Mouse (Mus musculus) CD4-positive helper T cell, adult 2 months (primary cell): Measurements from ENCODE around the gene Lepr.

Experiments
- DNase-seq: peaks from one replicate; pipeline ENCODE4 v3.0.0-alpha.2; 2012; ENCODE audit warnings: low read depth, missing footprints, low spot score

The Lepr gene

DNA sequence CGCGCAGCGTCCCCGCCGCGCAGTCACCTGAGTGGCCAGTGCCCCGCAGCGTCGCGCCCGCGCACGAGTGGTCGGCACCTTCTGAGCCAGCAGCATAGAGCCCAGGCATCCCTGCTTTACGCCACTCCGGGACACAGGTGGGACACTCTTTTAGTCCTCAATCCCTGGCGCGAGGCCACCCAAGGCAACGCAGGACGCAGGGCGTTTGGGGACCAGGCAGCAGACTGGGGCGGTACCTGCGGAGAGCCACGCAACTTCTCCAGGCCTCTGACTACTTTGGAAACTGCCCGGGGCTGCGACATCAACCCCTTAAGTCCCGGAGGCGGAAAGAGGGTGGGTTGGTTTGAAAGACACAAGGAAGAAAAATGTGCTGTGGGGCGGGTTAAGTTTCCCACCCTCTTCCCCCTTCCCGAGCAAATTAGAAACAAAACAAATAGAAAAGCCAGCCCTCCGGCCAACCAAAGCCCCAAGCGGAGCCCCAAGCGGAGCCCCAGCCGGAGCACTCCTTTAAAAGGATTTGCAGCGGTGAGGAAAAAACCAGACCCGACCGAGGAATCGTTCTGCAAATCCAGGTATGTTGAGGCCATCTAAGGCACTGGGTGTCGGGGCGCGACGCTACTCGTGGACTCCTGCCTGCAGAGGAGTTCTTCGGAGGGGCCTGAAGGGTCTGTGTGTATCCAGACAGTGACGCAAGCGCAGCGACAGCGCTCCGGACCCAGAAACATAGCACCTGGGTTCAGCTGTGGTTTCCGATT lies at the start of gene Lepr:
Gene Lepr, plus strand, starts transcription at position 38 of the 755 bp plus-strand sequence.
- DNase-seq: no peak

GRCm38 (mm10) chr4:101669161-101669560 lies 48.0 kb upstream of the Lepr start:
- no peak for DNase-seq

- no peak for DNase-seq
These were observed 47.4 kb upstream of the Lepr start for GRCm38 (mm10) chr4:101669811-101670210.

DNA sequence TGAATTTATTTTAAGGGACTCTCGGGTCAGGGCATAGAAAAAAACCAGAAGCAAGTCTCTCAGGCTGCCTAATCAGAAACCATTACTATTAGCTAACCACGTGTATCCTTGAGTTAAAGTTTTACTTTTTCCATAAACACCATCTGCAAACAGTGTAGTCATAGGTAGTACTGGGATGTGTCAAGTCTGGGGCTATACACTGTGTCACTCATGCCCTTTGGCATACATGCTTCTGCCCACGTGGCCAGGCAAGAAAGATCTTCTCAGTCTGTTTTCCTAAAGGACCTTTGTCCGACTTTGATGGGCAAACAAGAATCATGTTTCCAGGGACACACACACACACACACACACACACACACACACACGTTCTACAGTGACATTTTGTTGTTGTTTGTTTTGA lies 42.4 kb upstream of the Lepr start:
- no peak for DNase-seq

DNA sequence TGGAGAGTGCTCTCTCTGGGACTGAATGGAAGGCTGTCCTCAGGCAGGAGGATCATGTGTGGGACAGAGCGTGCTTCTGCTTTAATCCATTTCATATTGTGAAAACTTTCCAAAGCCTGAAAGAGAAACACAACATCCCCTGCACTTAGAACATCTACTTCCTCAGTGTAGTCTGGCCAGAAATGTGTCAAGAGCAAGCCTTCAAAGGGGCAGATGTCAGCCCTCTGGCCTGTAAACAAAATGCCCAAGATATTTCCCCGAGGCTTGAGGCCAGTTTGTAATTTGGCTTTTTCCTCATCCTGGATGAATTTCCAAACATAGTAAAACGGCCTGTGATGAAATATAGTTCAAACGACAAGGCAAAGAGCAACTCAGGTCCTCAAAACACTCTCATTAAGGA lies 41.5 kb upstream of the Lepr start:
- DNase-seq: no peak

DNA sequence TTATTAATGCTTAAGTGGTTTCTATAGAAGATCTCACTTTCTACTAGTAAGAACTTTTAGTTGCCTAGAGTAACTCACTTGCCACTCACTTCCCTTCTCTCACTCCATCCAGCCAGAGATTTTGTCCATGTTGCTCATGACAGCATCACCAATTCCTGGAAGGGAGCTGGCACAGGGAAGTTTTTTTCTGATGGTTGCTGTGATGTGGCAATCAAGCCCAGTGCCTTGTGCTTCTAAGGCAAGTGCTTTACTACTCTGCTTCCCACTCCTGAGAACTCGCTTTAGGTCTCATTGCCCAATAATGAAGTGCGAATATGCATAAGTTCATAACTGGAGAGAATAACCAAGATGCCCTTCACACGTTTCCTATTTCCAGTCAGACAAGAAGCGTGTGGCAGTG lies 34.6 kb upstream of the Lepr start:
- DNase-seq: no peak

GRCm38 (mm10) chr4:101683086-101683485 lies 34.1 kb upstream of the Lepr start:
- no peak for DNase-seq

DNA sequence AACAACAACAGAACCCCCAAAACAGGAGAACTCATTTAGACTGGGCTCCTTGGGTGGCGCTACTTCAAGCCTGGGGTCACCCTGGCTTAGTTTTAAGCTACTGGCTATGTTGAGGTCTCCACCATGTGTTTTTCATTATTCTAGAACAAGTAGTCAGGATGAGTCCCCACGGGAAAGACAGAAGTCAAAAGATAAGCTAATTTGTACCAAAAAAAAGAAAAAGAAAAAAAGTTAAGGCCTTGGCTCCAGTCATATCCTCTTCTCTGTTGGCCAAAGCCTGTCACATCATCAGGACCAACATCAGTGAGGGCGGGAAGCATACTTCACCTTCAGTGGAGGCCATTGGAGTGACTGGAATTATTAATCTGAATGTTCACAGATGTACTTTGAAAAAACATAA lies 32.4 kb upstream of the Lepr start:
- DNase-seq: no peak

GRCm38 (mm10) chr4:101686227-101686810 lies 30.9 kb upstream of the Lepr start:
- no peak for DNase-seq

GRCm38 (mm10) chr4:101689241-101689640 lies 28.0 kb upstream of the Lepr start:
- DNase-seq: no peak

- DNase-seq: no peak
These were observed 27.6 kb upstream of the Lepr start for GRCm38 (mm10) chr4:101689645-101690044.

DNA sequence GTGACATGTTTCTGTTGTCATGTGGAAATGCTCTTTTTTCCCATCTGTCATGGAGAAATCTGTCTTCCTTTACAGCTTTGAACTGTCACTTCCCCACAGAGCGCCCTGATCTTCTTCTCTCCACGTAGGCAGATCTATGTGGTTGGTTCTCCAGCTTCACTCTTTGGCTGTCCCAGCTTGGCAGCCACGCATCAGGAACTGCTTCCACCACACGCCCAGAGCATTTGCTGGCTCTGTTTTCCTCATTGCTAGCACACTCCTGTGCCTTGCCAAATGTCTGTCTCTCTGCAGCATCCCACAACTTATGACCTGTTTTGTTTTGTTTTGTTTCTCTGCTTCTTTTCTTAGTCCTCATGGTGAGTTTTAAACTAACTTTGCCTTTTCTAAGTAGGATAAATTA lies 24.3 kb upstream of the Lepr start:
- no peak for DNase-seq

DNA sequence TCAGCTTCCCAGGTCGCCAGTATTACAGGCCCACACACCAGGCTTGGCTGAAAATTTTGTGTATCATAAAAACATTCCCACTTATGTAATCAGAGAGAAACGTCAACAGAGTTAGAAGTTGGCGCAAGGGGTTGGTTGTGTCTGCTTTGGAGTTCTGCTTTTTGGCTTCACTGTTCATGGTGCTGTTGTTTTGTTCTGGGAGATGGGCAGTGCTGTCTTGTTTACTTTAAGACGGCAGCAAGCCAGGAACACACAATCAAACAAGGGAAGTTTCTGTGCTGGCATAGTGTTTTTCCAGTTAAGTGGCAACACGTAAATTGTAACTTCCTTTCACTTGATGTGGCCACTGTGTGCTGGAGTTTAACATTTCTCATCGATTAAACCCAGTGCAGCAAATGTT lies 22.7 kb upstream of the Lepr start:
- DNase-seq: no peak

DNA sequence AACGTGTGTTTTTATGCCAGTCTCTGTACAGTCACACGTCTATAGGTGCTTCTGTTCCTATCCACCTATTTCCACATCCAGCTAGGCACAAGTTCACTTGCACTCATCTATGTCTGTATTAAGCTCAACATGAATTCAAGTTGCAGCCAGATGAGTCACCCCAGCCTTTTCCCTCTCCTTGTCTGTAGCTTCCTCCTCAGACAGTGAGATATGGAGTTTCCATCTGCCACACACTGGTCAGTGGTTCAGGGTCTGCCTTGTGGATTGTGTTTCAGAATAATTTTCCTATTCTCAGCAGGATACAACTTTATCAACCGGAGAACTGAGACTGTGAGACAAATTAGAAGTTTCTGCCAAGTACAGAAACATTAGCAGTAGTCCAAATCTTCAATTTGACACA lies 20.0 kb upstream of the Lepr start:
- no peak for DNase-seq

DNA sequence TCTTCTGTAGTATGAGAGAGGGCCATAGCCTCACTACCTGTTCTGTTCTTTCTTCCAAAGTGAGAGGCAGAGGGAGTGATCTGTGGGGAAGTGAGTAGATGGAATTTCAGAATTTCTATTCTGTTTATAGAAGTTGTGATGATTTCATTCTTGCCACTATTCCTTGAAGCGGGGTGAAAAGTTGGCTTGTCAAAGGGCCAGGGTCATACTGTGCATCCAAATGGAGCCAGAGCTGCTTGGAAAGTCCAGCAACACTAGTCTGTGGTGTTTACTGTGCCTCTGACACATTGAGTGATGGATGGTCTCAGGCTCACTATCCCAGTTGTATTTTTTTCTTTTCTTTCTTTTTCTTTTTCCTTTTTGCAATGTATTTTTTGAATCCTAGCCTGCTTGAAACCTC lies 17.8 kb upstream of the Lepr start:
- DNase-seq: no peak

DNA sequence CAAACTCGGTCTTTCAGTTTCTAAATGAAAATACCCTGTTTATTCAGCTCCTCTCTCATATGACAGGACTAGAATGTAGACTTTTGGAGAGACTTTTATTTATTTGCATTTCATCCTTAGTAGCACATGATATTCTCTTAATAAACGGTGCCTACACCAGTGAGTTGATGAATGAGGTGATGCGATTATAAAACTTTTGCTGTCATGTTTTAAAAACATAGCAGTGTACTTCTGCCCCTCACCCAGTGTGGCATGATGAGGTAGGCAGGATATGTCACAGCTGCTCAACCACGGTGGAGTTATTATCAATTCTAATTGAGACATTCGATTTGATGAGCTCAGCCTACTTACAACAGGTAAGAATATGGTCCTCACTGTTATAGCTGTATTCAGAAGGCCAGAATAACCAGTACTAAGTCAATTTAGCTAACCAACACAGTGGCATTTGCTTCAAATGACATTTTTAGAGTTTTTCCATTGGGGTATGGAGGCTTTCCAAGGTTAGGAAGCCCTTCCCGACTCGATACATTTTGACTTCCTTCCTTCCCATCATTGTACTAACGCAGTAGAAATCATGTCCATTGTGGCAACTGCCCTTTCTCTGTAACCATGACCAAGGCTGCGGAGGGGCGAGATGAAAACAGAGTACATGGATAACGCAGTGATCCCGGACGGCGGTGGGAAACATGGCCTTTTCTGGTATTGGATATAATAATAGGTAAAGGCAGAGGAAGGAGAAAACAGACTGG lies 16.1 kb upstream of the Lepr start:
- DNase-seq: no peak

GRCm38 (mm10) chr4:101705325-101705724 lies 11.9 kb upstream of the Lepr start:
- no peak for DNase-seq

- no peak for DNase-seq
These were observed 10.0 kb upstream of the Lepr start for GRCm38 (mm10) chr4:101707234-101707633.

- no peak for DNase-seq
These were observed 9.3 kb upstream of the Lepr start for GRCm38 (mm10) chr4:101707953-101708352.

DNA sequence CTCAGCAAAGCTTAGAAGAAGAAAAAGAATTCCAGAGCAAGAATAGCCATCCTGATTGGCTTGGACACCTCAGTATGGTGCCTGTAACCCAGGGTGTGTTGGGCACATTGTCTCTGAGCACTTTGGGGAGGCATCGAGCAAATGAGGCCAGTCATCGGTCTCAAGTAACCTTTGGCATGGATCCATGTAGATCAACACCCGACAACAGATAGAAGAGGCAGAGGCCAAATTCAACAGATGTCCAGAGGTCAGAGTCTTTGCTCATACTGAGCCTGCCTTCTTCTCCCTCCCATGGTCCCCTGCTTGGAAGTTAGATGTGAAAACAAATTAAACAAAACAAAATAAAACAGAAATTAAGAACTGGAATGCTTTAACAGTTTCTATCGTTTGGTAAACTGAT lies 6.8 kb upstream of the Lepr start:
- DNase-seq: no peak

GRCm38 (mm10) chr4:101711100-101711499 lies 6.1 kb upstream of the Lepr start:
- DNase-seq: no peak

- DNase-seq: no peak
These were observed 4.6 kb upstream of the Lepr start for GRCm38 (mm10) chr4:101712563-101712962.

DNA sequence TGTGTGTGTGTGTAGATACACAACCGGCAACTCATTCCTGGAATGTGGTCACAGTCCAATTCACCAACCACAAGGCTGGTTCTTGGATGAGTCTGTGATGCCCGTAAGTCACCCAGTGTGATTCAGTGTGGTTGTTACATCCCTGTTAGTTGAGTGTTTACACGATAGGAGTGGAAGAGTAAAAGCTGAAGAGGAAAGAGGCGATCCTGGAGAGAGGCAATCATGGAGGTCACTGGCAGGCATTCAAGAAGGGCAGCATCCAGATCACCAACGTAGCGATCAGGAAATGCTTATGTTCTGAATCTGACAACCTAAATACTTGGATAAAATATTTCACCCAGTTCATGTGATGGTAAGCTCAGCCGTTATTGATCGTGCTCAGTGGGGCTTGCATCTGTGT lies 1.9 kb upstream of the Lepr start:
- DNase-seq: no peak
